Mouse (Mus musculus) thymus, postnatal 0 days (tissue): ENCODE measurements around the gene Col27a1. TPM values are rescaled to one million over a fixed set of nuclear protein-coding genes. Genes with fewer than 3 reads are reported as not detected.
A peak's percentile ranks its signal among the peaks of the same experiment; 100 is the strongest.

ENCODE experiments used
- DNase-seq: peaks from one replicate; pipeline ENCODE4 v3.0.0-alpha.2; 2015; ENCODE audit warnings: low spot score
- polyA plus RNA-seq: library from polyadenylated mRNA; unstranded; fragments of >200 nt; fragmentation: Nextera tagmentation; extraction: Ambion mirVana; gene quantifications from 2 replicates; pipeline ENCODE4 v1.2.1, GENCODE M21; 2015

Col27a1 gene
- 1.8 and 1.9 TPM in 2 replicates for polyA plus RNA-seq

- DNase-seq: peak; percentile 31
Observed at GRCm38 (mm10) chr4:63213907-63214621, at the start of gene Col27a1. Col27a1 (plus strand) TSS chr4:63214004.

- no peak for DNase-seq
Observed at GRCm38 (mm10) chr4:63165636-63166035, 48.2 kb upstream of the Col27a1 start.

- DNase-seq: peak; percentile 33
Observed at GRCm38 (mm10) chr4:63166323-63166722, 47.5 kb upstream of the Col27a1 start.

DNA sequence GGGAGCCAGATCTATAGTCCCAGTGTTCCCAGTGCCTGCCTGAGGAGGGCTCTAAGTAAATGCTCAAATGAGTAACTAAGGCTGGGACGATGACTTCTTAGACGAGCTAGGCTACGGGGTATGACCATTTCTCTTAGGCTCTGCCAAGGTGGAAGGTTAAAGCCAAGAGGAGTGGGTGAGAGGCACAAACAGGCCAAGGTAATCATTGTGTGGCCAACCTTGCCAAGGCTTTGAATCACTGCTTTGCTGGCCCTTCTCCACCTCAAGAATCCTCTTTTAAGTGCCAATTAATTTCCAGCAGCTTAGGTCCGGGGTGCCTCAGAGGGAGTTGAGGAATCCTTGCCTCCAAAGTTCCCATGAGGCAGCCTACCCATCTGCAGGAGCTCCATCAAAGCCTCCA, 43.7 kb upstream of the Col27a1 start:
- DNase-seq: no peak

DNA sequence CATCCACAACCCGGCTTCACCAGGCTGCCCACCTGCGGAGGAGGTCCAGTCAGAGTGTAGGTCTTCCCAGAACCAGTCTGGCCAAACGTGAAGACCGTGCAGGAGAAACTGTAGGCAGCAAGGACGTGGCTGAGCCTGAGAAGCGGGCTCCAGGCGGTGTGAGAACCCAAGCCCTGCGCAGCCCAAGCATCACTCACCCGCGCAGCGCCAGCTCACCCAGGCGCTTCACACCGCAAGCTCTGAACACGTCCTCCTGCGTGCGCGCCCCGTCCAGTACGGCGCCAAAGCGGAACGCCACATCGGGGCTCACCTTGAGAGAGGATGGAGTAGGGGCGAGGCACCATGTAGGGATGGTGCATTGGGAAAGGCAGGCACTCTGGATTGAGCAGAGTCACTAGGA, 42.7 kb upstream of the Col27a1 start:
- DNase-seq: no peak

GRCm38 (mm10) chr4:63171969-63172685, 41.7 kb upstream of the Col27a1 start, which contains the start of gene Kif12:
Kif12 (minus strand) TSS chr4:63172131.
- DNase-seq: no peak

GRCm38 (mm10) chr4:63181556-63181955, 32.2 kb upstream of the Col27a1 start:
- DNase-seq: peak; percentile 14

DNA sequence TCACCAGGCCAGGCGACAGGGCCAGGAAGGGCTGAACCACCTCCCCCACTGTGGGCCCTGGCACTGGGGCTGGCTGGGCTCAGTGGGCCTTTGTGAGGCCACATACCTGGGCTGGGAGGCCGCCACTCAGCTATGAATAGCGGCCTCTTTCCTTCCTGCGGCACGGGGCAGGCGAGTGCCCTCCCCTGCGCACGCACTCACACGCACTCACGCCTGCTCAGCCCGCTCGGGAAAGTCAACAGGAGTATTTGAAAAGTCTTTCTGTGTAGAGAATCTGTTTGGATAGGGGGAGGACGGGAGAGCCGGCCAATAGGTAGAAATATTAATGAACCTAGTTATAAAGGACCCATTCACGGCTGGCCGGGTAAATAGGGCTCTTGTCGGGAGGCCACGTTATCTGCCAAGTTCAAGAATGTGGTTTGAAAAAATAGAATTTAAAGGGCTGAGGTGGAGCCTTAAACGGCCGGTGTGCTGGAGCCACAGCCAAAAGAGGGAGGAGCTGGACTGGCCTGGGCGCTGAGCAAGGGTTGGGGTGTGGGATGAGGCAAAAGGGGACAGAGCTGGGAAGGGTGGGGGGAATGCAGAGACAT, 27.4 kb upstream of the Col27a1 start:
- DNase-seq: no peak

- DNase-seq: no peak
Observed at GRCm38 (mm10) chr4:63191641-63192040, 22.2 kb upstream of the Col27a1 start.

DNA sequence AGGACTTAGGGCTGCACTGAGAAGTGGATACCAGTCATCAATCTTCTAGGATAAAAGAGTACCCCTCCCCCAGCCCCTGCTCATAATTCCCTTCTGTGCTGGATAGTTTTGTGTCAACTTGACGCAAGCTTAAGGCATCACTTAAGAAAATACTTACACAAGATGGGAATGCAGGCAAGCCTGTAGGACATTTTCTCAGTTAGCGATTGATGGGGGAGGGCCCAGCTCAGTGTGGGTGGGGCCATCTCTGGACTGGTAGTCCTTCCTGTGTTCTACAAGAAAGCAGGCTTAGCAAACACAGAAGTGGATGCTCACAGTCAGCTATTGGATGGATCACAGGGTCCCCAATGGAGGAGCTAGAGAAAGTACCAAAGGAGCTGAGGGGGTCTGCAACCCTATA, 19.4 kb upstream of the Col27a1 start:
- no peak for DNase-seq

DNA sequence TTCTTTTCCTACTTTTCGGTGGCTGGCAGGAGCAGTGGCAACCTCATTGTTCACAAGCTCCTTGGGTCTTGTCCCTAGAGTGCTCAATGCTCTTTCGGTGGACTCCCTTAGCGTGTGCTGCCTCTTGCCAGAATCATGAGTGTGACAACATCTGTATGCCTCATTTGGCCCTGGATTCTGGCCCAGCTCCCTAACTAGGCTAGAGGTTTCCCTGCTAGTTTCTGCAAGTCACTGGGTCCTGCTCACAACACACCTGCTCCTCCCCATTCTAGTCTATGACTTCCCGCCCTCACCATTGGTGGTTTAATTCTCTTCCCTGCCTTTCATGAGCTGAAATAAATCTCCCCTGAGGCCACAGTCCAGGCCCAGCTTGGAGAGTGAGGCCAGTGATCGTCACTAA, 14.4 kb upstream of the Col27a1 start:
- no peak for DNase-seq

- no peak for DNase-seq
Observed at GRCm38 (mm10) chr4:63203874-63204273, 9.9 kb upstream of the Col27a1 start.

DNA sequence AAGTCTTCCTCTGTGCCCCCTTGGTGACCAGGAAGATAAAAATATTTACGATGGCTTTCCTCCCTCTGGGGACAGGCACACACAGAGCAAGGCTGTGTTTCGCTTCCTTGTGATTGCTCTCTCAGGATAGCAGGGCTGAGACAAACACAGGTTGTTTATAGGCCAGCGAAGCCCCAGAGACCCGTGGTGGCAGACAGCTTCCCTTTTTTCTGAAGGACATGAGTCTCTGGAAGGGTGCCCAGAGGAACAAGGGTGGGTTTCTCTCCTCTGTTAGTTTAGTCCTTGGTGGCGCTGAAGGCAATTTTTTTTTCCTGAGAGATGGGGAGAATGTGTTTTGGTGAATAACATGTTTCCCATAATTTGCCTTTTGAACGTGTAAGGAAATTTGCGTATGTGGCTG, 8.2 kb upstream of the Col27a1 start:
- no peak for DNase-seq

DNA sequence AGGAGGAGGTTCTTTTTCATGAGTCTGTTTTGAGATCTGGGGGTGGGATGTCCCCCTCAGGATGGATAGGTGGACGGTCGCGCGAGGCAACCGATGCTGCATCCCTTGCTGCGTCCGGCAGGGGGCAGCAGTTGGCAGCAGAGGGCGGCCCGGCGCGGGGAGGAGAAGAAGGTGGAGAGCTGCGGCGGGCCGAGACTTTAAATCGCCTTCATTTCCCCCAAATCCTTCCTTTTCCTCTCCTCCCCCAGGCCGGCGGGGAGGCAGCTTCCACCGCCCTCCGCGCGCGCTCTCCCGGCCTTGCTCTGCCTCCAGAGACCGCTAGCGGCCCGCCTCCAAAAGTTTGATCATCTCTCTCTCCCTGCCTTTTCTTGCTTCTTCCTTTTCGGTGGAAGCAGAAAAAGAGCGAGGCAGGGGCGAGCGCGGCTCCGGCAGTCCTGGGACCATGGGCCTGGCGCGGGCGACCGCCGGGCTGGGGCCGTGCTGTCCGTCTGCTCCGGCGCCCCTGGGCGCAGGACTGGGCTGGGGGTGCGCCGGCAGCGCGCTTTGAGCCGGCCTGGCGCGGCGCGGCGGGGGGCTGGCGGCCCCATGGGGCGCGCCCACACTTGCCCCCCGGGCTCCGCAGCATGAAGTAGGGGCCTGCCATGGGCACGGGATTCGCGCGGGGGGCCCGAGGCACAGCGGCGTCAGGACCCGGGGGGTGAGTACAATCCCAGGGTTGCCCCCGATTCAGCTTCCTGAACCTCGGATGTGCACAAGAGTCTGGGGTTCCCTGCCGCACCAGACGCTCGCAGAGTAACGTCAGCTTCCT, 1.6 kb downstream of the Col27a1 start:
- peak; percentile 69 for DNase-seq

DNA sequence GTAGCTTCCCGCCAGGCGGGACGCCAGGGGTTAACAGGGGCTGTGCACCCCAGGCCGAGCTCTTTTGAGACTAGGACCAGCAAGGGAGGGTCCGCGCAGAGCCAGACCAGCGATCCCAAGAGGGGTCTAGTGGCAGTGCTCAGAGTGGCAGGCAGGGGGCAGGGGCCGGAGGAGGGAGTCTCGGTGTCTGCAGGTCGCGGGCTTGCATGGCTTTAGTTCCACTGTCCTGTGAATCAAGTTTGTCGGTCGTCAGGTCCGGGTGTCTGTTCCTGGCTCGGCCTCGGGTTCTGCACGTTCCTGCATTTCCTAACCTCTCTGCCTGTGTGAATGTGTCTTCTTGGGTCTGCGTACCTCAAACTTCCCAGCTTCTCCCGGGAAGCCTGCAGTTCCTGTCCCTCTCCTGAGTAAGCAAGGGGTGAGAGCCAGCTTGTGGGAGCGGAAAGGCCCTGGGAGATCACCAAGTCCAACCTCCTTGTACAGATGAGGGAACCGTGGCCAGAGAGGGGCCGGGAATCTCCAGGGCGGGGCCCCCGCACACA, 2.3 kb downstream of the Col27a1 start:
- DNase-seq: peak; percentile 34

DNA sequence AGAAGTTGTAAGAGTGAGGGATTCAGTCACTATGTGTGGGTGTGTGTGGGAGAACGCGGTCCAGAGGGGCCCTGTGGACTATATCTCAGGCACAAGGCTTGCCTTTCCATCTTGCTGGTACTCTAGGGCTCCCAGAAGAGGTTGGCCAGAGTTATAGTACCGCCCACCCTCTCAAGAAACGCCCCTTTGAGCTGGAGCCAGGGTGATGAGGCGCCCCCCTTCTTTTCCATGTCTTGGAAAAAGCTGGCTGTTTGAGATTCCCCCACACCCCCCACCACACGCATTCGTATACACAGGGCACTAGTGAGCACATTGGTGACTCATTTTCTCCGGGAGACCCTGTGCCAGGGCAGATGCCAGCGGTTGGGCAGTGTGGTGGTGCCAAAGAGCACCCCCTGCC, 2.8 kb downstream of the Col27a1 start:
- no peak for DNase-seq

GRCm38 (mm10) chr4:63217513-63217912, 3.7 kb downstream of the Col27a1 start:
- DNase-seq: no peak

DNA sequence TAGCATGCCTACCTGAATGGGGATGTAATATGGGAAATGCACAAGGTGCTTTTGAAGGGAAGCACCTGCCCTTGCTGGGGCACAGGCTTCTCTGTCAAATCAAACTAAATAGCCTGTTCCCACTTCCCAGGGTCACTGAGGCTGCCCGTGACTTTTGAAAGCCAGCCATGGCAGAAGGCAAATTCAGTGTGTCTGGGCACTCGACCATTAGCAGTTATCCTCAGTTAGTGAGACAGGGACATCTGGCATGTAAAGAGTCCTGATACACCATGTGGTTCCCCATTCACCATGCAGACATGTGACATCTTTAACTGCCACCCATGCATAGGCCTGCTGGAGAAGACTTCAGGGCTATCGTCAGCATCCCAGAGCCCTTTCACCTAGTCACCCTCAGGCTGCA, 5.3 kb downstream of the Col27a1 start:
- no peak for DNase-seq

- no peak for DNase-seq
Observed at GRCm38 (mm10) chr4:63219635-63220034, 5.8 kb downstream of the Col27a1 start.

DNA sequence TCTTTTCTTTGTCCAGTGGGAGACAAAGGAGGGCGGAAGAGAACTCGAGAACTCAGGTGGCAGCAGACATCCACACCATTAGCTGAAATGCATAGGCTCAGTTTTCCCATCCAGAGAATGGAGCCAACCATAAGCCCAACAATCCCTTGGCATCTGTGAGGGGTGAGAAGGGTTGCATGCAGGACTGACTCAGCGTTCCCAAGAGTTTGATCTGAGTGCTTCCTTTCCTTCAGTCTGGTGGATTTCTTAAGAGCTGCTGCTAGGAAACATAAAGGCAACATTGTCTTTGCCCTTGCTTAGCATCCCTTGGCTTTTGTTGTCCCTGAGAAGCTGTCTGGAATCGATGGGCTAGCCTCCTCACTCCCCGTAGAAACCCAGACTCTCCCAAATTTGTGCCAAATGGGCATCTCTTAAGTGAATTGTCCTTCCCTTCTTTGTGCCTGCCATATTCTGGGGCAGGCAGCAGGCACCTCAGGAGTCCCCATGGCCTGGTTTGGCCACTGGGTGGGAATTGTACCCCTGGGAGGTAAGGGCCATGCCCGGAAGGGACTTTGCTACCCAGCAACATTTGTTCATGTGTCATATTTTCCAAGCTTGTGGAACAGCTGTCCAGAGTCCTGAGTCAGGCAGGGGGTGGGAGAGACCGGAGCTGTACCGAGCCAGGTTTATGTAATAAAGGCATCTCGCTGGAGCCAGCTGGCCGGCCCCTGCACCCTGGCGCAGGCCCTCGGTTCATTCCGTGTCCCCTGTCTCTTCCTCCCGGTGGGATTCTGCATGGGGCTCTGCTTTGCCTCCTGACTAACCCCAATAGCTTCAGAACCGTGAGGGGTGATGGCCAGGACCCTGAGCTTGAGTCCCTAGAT, 7.5 kb downstream of the Col27a1 start:
- DNase-seq: no peak
